Comparison of ENCODE assay signal across 8 mouse cellular contexts in the genomic region with DNA sequence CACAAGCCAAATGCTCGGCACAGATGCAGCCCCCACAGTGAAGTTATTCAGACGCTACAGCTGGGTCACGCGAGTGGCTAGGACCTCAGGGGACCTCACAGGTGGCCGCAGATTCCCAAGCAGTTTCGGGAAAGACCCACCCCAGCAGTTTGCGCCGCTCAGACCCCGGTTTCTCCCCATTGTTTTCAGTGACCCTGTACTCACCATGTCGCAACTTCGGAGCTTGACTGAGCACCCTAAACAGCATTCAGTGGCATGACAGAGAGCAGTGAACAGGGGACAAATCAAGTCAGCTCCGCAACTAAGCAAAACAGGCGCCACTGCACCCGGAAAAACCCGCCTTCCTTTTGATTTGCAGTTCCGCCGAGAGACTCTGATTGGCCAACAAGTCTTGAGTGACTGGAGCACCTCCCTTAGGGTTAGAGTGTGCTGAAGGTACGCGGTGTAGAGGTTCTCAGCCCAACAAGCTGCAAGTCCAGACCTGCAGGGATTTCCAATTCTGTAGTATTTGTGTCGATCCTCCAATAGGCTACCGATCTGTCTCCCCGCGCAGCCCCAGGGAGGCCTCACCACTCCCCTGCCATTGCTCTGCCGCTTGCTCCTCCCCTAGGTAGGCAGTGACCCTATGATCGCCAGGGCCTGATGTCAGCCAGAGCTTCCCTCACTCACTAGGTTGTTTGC. TPM values are rescaled to one million over a fixed set of nuclear protein-coding genes. Genes with fewer than 3 reads are reported as not detected.
DNase-seq lines count a peak whose midpoint lies in the region; ATAC-seq lines count a peak whose summit lies in the region.
"Not testable (repeated sequence)": the region's sequence is repeated elsewhere in the genome, so short reads cannot be mapped to it uniquely, and the experiment has no call there.

A gene (minus strand): TSS at position 496 of the 681 bp plus-strand sequence.

- intact Hi-C loops in heart, postnatal 25 days (cut with DNase I): loop anchor here (10.0 kb wide), 1 partner anchor 57 kb away; a partner anchor contains a TSS

- H3K4me2 ChIP-seq in forebrain, embryonic 14.5 days (ENCODE audit: low read length): peak within 1 kb of the TSS; percentile 63
- H3K4me2 ChIP-seq in neural tube, embryonic 14.5 days (ENCODE audit: low read depth, low read length): peak within 1 kb of the TSS; percentile 66

- ATAC-seq in forebrain, embryonic 14.5 days: peak; percentile 98
- peak; percentile 97 for ATAC-seq in neural tube, embryonic 14.5 days (ENCODE audit: low read depth)

- not testable (repeated sequence) for H3K9me3 ChIP-seq in forebrain, embryonic 14.5 days (replicated peaks; ENCODE audit: control insufficient read depth, low read length); neural tube, embryonic 14.5 days (ENCODE audit: control insufficient read depth, low read length)

- not testable (repeated sequence) for H3K27me3 ChIP-seq in forebrain, embryonic 14.5 days (replicated peaks; ENCODE audit: control insufficient read depth, insufficient read depth, low read length); neural tube, embryonic 14.5 days (ENCODE audit: control insufficient read depth, insufficient read depth, low read length)

- peak; percentile 67 for DNase-seq in ES-CJ7 (ENCODE audit: low read depth, low spot score)
- peak; percentile 70 for DNase-seq in cerebellum, adult 11 months
- DNase-seq in forebrain, embryonic 14.5 days (ENCODE audit: low spot score): peak; percentile 35
- peak; percentile 50 for DNase-seq in heart, postnatal 25 days (ENCODE audit: low spot score)
- peak; percentile 65 to 76 for DNase-seq in layer of hippocampus, adult 18-20 months (ENCODE audit: low spot score in 2 of 2)
- peak; percentile 82 for DNase-seq in lung, adult 18-20 months
- peak; percentile 49 for DNase-seq in testis, postnatal 14 days (ENCODE audit: low spot score)

- H3K4me3 ChIP-seq in forebrain, embryonic 14.5 days (ENCODE audit: low read depth, low read length): peak within 1 kb of the TSS; percentile 48
- H3K4me3 ChIP-seq in neural tube, embryonic 14.5 days (ENCODE audit: low read depth, low read length): peak within 1 kb of the TSS; percentile 40

- H3K4me1 ChIP-seq in forebrain, embryonic 14.5 days (ENCODE audit: control insufficient read depth, insufficient read depth, low read length); neural tube, embryonic 14.5 days (ENCODE audit: control insufficient read depth, insufficient read depth, low read length): not testable (repeated sequence)

- not testable (repeated sequence) for H3K27ac ChIP-seq in forebrain, embryonic 14.5 days (ENCODE audit: low read depth, low read length); neural tube, embryonic 14.5 days (ENCODE audit: low read depth, low read length)

- H3K9ac ChIP-seq in forebrain, embryonic 14.5 days (ENCODE audit: low read length): peak within 1 kb of the TSS; percentile 56; the same call in 1 of the 2 replicates
- 0 out of 2 replicates have a peak within 1 kb of the TSS, but pooled peaks have one; percentile 21 for H3K9ac ChIP-seq in neural tube, embryonic 14.5 days (replicated peaks; ENCODE audit: low read depth, low read length)

- not testable (repeated sequence) for H3K36me3 ChIP-seq in forebrain, embryonic 14.5 days (ENCODE audit: control insufficient read depth, insufficient read depth, low read length); neural tube, embryonic 14.5 days (ENCODE audit: control insufficient read depth, insufficient read depth, low read length)

- WGBS in forebrain, embryonic 14.5 days: under 1% methylated on average over 23 of the region's 25 CpGs
- under 1% methylated on average over 23 of the region's 25 CpGs for WGBS in neural tube, embryonic 14.5 days

RNA-seq across cellular contexts. Expression of the gene that starts here (rescaled TPM):
- 5.9 and 7.0 TPM in 2 replicates for polyA plus RNA-seq in forebrain, embryonic 14.5 days (2014; fragmentation: Nextera tagmentation; extraction: Ambion mirVana)
- 1 to 10 TPM in 1 of 2 experiments, under 1 TPM in 1; 0.98 to 2.1 TPM for total RNA-seq in heart, postnatal 25 days (2021)
- total RNA-seq in layer of hippocampus, adult 18-20 months (2021): 1 to 10 TPM; 3.5 to 3.7 TPM
- polyA plus RNA-seq in neural tube, embryonic 14.5 days (2014; fragmentation: Nextera tagmentation; extraction: Ambion mirVana): 3.0 and 5.0 TPM in 2 replicates
